Mouse (Mus musculus) ES-E14 (cell line): Measurements from ENCODE around the gene Ppp3ca. TPM values are rescaled to one million over a fixed set of nuclear protein-coding genes. Genes with fewer than 3 reads are reported as not detected.

Source experiments
- DNase-seq: peaks from one replicate; pipeline ENCODE4 v3.0.0-alpha.2; 2013; ENCODE audit warnings: low read depth, low spot score
- H3K27ac ChIP-seq: 2 replicates; pipeline ENCODE4 v1.5.1; 2012; ENCODE audit warnings: low read depth, mild to moderate bottlenecking, low read length, moderate library complexity, mixed read lengths; ENCODE audit not compliant: poor library complexity, insufficient read depth, severe bottlenecking
- H3K36me3 ChIP-seq: 2 replicates; pipeline ENCODE4 v1.6.1; 2012; ENCODE audit warnings: mild to moderate bottlenecking, low read length, moderate library complexity, mixed read lengths; ENCODE audit not compliant: control insufficient read depth, poor library complexity, insufficient read depth, severe bottlenecking
- H3K4me1 ChIP-seq, 2 experiments: fragments of 150-350 bp in 1 of 2; sonication (generic) in 1 of 2; 2 replicates each; pipeline ENCODE4 v1.6.1; 2012; ENCODE audit warnings: low read length in 2 of 2, mild to moderate bottlenecking in 1 of 2, mixed read lengths in 1 of 2; ENCODE audit not compliant: control insufficient read depth in 2 of 2, insufficient read depth in 2 of 2, poor library complexity in 1 of 2
- H3K4me3 ChIP-seq, 2 experiments: fragments of 150-350 bp in 1 of 2; sonication (generic) in 1 of 2; 2 replicates each; pipeline ENCODE4 v1.5.1; 2012; ENCODE audit warnings: low read length in 2 of 2, low read depth in 1 of 2, mild to moderate bottlenecking in 1 of 2, mixed read lengths in 1 of 2; ENCODE audit not compliant: insufficient read depth in 1 of 2, poor library complexity in 1 of 2, severe bottlenecking in 1 of 2
- H3K9ac ChIP-seq: 2 replicates; pipeline ENCODE4 v1.6.1; 2012; ENCODE audit warnings: low read depth, mild to moderate bottlenecking, low read length, mixed read lengths; ENCODE audit not compliant: poor library complexity, insufficient read depth, severe bottlenecking
- H3K9me3 ChIP-seq: fragments of 150-350 bp; sonication (generic); 2 replicates; pipeline ENCODE4 v1.6.1; 2012; ENCODE audit warnings: low read depth, mild to moderate bottlenecking, low read length; ENCODE audit not compliant: control insufficient read depth, insufficient read depth
- CHD2 ChIP-seq: IDR thresholded peaks from 2 replicates; pipeline ENCODE4 v1.6.1; 2014; ENCODE audit warnings: mild to moderate bottlenecking, low read depth, low read length, inconsistent platforms
- HCFC1 ChIP-seq: IDR thresholded peaks from 2 replicates; pipeline ENCODE4 v1.6.1; 2012; ENCODE audit warnings: low read length, inconsistent platforms, borderline replicate concordance; ENCODE audit not compliant: insufficient read depth
- MAFK ChIP-seq: IDR thresholded peaks from 2 replicates; pipeline ENCODE4 v1.6.1; 2014; ENCODE audit warnings: mild to moderate bottlenecking, low read depth, low read length, inconsistent platforms; ENCODE audit not compliant: insufficient read depth
- ZC3H11A ChIP-seq: IDR thresholded peaks from 2 replicates; pipeline ENCODE4 v1.6.1; 2012; ENCODE audit warnings: low read depth, mild to moderate bottlenecking, inconsistent platforms, low read length, borderline replicate concordance
- ZNF384 ChIP-seq: IDR thresholded peaks from 2 replicates; pipeline ENCODE4 v1.6.1; 2012; ENCODE audit warnings: low read depth, low read length, inconsistent platforms
- in situ Hi-C, 2 experiments: fragments of 600-800 bp; cut with MboI; formaldehyde crosslinking; loops; one replicate each; pipeline ENCODE4 v1.15.1; 2025; ENCODE audit warnings: low sequenced_read_pairs in 2 of 2, inconsistent platforms in 1 of 2; ENCODE audit not compliant: unreplicated experiment in 2 of 2
- total RNA-seq: library from RNA; depleted of rRNA; stranded (reverse); fragments of 300-350 nt; gene quantifications from 2 replicates; pipeline ENCODE4 v1.2.3, GENCODE M21; 2012

Gene Ppp3ca
- total RNA-seq, 1 experiment: 25.6 TPM

- TF ChIP-seq HCFC1 (no peak), CHD2 (no peak), MAFK (no peak), ZNF384 (no peak), ZC3H11A (no peak)
- peaks cover 2 to 3% of the 10 kb centered on the region in 2 experiments; a peak in 2 of 4 replicates for H3K4me1 ChIP-seq
These were observed 163.2 kb downstream of the Ppp3ca start for GRCm38 (mm10) chr3:136833003-136833745.

GRCm38 (mm10) chr3:136833893-136834292, 164.0 kb downstream of the Ppp3ca start:
- Histone ChIP-seq H3K4me1 (peaks cover 2 to 3% of the 10 kb centered on the region in 2 experiments; a peak in 2 of 4 replicates), H3K9me3 (no peaks in the 10 kb centered on the region), H3K36me3 (no peaks in the 10 kb centered on the region), H3K27ac (no peak overlapping the region), H3K4me3 (no peak overlapping the region), H3K9ac (no peak overlapping the region)
- in situ Hi-C loops: no loop called here
- DNase-seq: no peak
- TF ChIP-seq CHD2: no peak
- no peak for TF ChIP-seq ZNF384
- no peak for TF ChIP-seq MAFK
- TF ChIP-seq ZC3H11A: no peak
- no peak for TF ChIP-seq HCFC1

More at GRCm38 (mm10) chr3:136833003-136833745, 163.2 kb downstream of the Ppp3ca start:
- Histone ChIP-seq H3K36me3 (no peaks in the 10 kb centered on the region), H3K27ac (no peak overlapping the region), H3K9ac (no peak overlapping the region), H3K9me3 (no peaks in the 10 kb centered on the region), H3K4me3 (no peak overlapping the region)
- in situ Hi-C loops: no loop called here
- DNase-seq: no peak

DNA sequence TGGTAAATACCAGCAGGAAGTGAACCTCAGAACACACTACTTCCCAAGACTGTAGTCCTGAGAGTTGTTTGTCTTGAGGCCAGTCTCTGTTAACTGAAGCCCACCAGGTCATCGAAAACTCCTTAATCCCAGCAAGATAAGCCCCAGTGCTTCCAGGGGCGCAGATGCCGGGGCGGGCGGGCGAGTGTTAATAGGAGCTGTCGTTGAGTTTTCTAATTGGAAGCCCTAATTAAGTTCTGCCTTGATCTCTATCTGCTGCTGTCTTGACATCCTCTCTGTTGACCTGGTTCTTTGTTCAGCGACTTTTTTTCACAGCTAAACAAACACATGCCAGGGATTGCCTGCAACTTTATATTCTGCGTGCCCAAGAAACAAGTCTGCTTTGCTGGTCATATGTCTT, 165.9 kb downstream of the Ppp3ca start:
- TF ChIP-seq CHD2: no peak
- no peak for TF ChIP-seq ZNF384
- no peak for TF ChIP-seq ZC3H11A
- no peak for TF ChIP-seq MAFK
- TF ChIP-seq HCFC1: no peak
- H3K9me3 ChIP-seq: no peaks in the 10 kb centered on the region
- H3K36me3 ChIP-seq: no peaks in the 10 kb centered on the region
- in situ Hi-C loops: no loop called here
- no peak overlapping the region for H3K4me3 ChIP-seq
- DNase-seq: no peak
- peaks cover 2 to 3% of the 10 kb centered on the region in 2 experiments; a peak in 2 of 4 replicates for H3K4me1 ChIP-seq
- H3K9ac ChIP-seq: no peak overlapping the region
- H3K27ac ChIP-seq: no peak overlapping the region

- peaks cover 2 to 3% of the 10 kb centered on the region in 2 experiments; a peak in 2 of 4 replicates for H3K4me1 ChIP-seq
- no peak overlapping the region for H3K9ac ChIP-seq
- no peak overlapping the region for H3K4me3 ChIP-seq
- no peaks in the 10 kb centered on the region for H3K36me3 ChIP-seq
- TF ChIP-seq ZNF384 (no peak), CHD2 (no peak), HCFC1 (no peak), MAFK (no peak), ZC3H11A (no peak)
- no peak overlapping the region for H3K27ac ChIP-seq
- in situ Hi-C loops: no loop called here
- no peaks in the 10 kb centered on the region for H3K9me3 ChIP-seq
- no peak for DNase-seq
These were observed 166.6 kb downstream of the Ppp3ca start for GRCm38 (mm10) chr3:136836319-136837193.
